Mouse (Mus musculus) spleen, postnatal 36 days (tissue): ENCODE results near the gene Ptprg.

ENCODE experiments used
- DNase-seq, 2 experiments: peaks; one replicate each; pipeline ENCODE4 v3.0.0; 2022; ENCODE audit warnings: low spot score in 2 of 2, mixed read lengths in 1 of 2

Ptprg gene

GRCm38 (mm10) chr14:11564456-11564855 lies 11.1 kb downstream of the Ptprg start:
- DNase-seq: no peak

- no peak for DNase-seq
These were observed 12.0 kb downstream of the Ptprg start for GRCm38 (mm10) chr14:11565283-11565682.

GRCm38 (mm10) chr14:11569734-11570133 lies 16.4 kb downstream of the Ptprg start:
- DNase-seq: no peak

GRCm38 (mm10) chr14:11571766-11572394 lies 18.5 kb downstream of the Ptprg start:
- DNase-seq: no peak

- no peak for DNase-seq
These were observed 19.1 kb downstream of the Ptprg start for GRCm38 (mm10) chr14:11572395-11572784.

- no peak for DNase-seq
These were observed 20.4 kb downstream of the Ptprg start for GRCm38 (mm10) chr14:11573710-11574109.

GRCm38 (mm10) chr14:11577276-11577909 lies 24.1 kb downstream of the Ptprg start:
- no peak for DNase-seq

GRCm38 (mm10) chr14:11577910-11578309 lies 24.6 kb downstream of the Ptprg start:
- no peak for DNase-seq

GRCm38 (mm10) chr14:11578492-11578967 lies 25.2 kb downstream of the Ptprg start:
- no peak for DNase-seq

- DNase-seq: no peak
These were observed 26.6 kb downstream of the Ptprg start for GRCm38 (mm10) chr14:11579950-11580349.

- no peak for DNase-seq
These were observed 30.9 kb downstream of the Ptprg start for GRCm38 (mm10) chr14:11584263-11584662.

GRCm38 (mm10) chr14:11584929-11585633 lies 31.7 kb downstream of the Ptprg start:
- no peak for DNase-seq

- no peak for DNase-seq
These were observed 37.1 kb downstream of the Ptprg start for GRCm38 (mm10) chr14:11590387-11590786.

GRCm38 (mm10) chr14:11592650-11593049 lies 39.3 kb downstream of the Ptprg start:
- DNase-seq: no peak

- no peak for DNase-seq
These were observed 41.0 kb downstream of the Ptprg start for GRCm38 (mm10) chr14:11594336-11594735.

GRCm38 (mm10) chr14:11604133-11604865 lies 51.0 kb downstream of the Ptprg start:
- DNase-seq: no peak

GRCm38 (mm10) chr14:11608366-11608765 lies 55.0 kb downstream of the Ptprg start:
- no peak for DNase-seq

GRCm38 (mm10) chr14:11609857-11610582 lies 56.7 kb downstream of the Ptprg start:
- DNase-seq: no peak

GRCm38 (mm10) chr14:11612426-11612825 lies 59.1 kb downstream of the Ptprg start:
- no peak for DNase-seq

GRCm38 (mm10) chr14:11613146-11613545 lies 59.8 kb downstream of the Ptprg start:
- no peak for DNase-seq

GRCm38 (mm10) chr14:11615697-11616096 lies 62.4 kb downstream of the Ptprg start:
- DNase-seq: no peak
